Mouse (Mus musculus) left cerebral cortex, adult 8-10 months (tissue): ENCODE data around the gene P2rx6. TPM values are rescaled to one million over a fixed set of nuclear protein-coding genes. Genes with fewer than 3 reads are reported as not detected.
"Not testable (repeated sequence)": the region's sequence is repeated elsewhere in the genome, so short reads cannot be mapped to it uniquely, and the experiment has no call there.

Experiments
- DNase-seq, 2 experiments: peaks; one replicate each; pipeline ENCODE4 v3.0.0; 2022; ENCODE audit warnings: low spot score in 2 of 2
- total RNA-seq, 4 experiments: library from RNA; stranded (reverse); gene quantifications; 2 replicates each; pipeline ENCODE4 v1.2.4; 2022

The P2rx6 gene
- total RNA-seq, 4 experiments from 2014 or later: 1.5 to 2.1 (median 1.7) TPM

GRCm38 (mm10) chr16:17561128-17561750 is 446 bp upstream of the P2rx6 start, which contains the start of gene Lrrc74b:
Gene Lrrc74b (minus strand): TSS chr16:17561247.
- peak in 1 of 2 experiments; percentile 48 for DNase-seq

- DNase-seq: no peak
These were observed 1.9 kb downstream of the P2rx6 start for GRCm38 (mm10) chr16:17563580-17563979.

- peak in 1 of 2 experiments; percentile 69 for DNase-seq
These were observed 2.5 kb downstream of the P2rx6 start for GRCm38 (mm10) chr16:17564221-17564620.

DNA sequence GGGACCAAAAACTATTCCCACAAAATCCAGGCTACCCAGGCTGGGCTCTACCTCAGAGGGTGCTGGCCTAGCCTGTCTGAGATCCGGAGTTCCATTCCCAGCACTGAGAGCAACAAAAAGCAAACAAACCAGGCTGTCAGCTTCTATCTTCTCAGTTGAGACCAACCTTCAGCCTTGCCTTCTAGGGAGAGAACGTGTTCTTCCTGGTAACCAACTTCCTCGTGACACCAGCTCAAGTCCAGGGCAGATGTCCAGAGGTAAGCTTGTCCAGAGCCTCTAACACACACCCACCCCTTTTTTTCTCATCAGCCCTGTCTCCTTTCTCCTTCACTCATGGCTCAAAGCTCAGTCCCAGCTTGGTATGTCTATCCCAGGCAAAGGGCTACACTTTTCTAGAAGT is 3.1 kb downstream of the P2rx6 start:
- DNase-seq: no peak

DNA sequence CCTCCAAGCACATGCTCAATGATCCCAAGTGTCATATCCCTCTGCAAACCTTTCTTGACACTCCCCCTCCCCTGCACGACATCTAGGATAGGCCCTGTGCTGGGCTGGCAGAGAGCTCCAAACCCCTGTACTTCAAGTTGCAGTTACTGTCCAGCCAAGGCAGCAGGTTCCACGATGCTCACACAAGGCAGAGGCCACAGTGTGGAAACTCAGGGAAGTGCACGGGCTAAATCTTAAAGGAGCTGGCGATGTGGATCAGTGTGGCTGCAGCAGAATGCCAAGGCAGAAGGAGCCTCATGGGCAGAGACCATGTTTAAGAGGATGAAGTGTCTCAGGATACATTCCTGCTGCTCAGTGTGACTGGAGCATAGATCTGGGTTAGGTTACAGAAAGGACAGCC is 4.5 kb downstream of the P2rx6 start:
- DNase-seq: no peak

GRCm38 (mm10) chr16:17575870-17576824 is 14.5 kb downstream of the P2rx6 start:
- peak; percentile 65 to 73 for DNase-seq

- DNase-seq: no peak
These were observed 15.1 kb downstream of the P2rx6 start for GRCm38 (mm10) chr16:17576825-17577215.

DNA sequence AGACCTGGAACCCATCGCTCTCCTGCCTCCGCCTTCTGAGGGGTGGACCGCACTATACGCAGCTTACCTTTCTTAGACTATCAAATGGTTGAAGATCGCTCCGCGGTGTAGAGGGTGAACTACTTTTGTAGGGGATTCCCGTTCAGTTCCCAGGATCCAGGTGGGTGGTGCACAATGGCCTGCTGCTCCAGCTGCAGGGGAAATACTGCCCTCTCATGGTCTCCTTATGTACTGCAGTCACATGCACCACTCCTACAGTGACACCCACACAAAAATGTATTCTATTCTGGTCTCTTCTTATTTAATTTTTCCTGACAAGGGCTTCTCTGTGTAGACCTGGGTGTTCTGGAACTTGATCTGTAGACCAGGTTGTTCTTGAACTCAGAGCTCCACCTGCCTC is 21.4 kb downstream of the P2rx6 start, which contains the start of gene Slc7a4:
Slc7a4 (minus strand) TSS at position 151 of the 400 bp plus-strand sequence.
- DNase-seq: no peak

- DNase-seq: no peak
These were observed 22.9 kb downstream of the P2rx6 start for GRCm38 (mm10) chr16:17584555-17584954.

GRCm38 (mm10) chr16:17590731-17591130 is 29.0 kb downstream of the P2rx6 start:
- no peak for DNase-seq

GRCm38 (mm10) chr16:17600944-17601562 is 39.4 kb downstream of the P2rx6 start:
- DNase-seq: no peak

GRCm38 (mm10) chr16:17604941-17605340 is 43.3 kb downstream of the P2rx6 start:
- DNase-seq: no peak

DNA sequence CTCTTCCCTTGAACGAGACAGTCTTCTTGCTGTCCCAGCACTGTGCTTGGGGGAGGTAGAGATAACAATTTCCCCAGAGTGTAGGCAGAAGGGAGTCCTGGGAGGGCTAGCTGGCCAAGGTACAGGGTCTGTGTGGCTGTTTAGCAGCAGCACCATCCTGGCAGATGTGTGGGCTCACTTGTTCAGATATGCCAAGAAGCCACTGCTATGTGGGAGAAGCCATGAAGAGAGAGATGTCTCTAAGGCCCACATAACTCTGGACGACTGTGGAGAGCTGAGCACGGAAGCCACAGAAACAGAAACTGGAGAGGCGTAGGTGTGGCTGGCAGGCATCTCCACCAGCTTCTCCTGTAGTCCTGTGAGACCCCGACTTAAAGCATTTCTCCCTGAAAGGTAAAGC is 44.0 kb downstream of the P2rx6 start:
- DNase-seq: peak in 1 of 2 experiments; percentile 40

GRCm38 (mm10) chr16:17611383-17611782 is 49.7 kb downstream of the P2rx6 start:
- DNase-seq: peak in 1 of 2 experiments; percentile 64

DNA sequence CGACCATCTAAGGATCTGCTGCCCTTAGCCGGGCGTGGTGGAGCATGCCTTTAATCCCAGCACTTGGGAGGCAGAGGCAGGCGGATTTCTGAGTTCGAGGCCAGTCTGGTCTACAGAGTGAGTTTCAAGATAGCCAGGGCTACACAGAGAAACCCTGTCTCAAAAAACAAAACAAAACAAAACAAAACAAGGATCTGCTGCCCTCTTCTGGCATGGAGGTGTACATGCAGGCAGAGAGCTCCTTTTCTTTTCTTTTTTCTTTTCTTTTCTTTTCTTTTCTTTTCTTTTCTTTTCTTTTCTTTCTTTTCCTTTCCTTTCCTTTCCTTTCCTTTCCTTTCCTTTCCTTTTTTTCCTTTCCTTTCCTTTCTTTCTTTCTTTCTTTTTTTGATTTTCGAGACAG is 53.1 kb downstream of the P2rx6 start:
- not testable (repeated sequence) for DNase-seq

- DNase-seq: no peak
These were observed 54.5 kb downstream of the P2rx6 start for GRCm38 (mm10) chr16:17616212-17616611.

DNA sequence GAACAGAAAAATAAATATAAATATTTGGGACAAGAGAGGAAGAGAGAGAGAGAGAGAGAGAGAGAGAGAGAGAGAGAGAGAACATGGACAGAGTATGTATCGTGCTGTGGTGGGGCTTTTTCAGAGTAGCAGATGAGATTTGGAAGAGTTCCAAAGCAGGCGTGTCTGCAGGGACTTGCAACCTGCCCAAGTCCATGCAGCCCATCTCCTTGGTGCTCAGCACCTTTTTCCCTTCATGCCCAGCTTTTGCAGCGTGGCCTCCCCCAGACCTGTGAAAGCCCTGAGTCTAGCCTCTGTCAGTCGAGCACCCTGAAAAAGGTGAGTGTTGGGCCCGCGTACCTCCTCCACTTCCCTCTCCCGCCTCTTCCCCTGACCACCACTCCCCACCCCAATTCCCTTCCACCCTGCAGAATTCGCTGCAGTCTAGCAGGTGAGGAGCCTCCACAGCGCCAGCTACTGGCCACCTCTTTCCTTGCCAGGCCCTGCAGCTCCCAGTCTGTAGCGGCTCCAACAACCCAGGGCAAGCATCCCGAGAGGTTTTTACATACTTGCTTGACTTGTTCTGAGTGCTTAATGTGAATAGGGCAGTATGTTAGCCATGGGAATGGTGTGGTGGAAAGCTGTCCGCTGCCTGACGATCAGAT is 56.4 kb downstream of the P2rx6 start:
- DNase-seq: peak in 1 of 2 experiments; percentile 28

GRCm38 (mm10) chr16:17619198-17620105 is 57.8 kb downstream of the P2rx6 start, which contains the start of gene Smpd4:
Gene Smpd4 (plus strand): TSS chr16:17619354.
- DNase-seq: peak; percentile 67 to 96

DNA sequence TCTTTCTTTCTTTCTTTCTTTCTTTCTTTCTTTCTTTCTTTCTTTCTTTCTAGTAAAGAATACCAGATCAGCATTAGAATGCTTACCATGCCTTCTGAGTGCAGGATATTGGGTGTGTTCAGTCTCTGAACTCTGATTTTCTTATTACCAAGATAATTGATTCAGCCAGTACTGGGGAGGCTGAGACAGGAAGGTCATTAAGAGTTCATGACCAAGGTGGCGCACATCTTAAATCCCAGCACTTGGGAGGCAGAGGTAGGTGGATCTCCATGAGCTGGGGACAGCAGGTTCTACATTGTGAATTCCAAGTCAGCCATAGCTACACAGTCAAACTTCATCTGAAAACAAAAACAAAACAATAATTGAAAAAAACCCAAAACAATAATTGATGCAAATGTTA is 60.3 kb downstream of the P2rx6 start:
- no peak for DNase-seq
